ENCODE assay signal across 7 mouse cellular contexts in the genomic region with DNA sequence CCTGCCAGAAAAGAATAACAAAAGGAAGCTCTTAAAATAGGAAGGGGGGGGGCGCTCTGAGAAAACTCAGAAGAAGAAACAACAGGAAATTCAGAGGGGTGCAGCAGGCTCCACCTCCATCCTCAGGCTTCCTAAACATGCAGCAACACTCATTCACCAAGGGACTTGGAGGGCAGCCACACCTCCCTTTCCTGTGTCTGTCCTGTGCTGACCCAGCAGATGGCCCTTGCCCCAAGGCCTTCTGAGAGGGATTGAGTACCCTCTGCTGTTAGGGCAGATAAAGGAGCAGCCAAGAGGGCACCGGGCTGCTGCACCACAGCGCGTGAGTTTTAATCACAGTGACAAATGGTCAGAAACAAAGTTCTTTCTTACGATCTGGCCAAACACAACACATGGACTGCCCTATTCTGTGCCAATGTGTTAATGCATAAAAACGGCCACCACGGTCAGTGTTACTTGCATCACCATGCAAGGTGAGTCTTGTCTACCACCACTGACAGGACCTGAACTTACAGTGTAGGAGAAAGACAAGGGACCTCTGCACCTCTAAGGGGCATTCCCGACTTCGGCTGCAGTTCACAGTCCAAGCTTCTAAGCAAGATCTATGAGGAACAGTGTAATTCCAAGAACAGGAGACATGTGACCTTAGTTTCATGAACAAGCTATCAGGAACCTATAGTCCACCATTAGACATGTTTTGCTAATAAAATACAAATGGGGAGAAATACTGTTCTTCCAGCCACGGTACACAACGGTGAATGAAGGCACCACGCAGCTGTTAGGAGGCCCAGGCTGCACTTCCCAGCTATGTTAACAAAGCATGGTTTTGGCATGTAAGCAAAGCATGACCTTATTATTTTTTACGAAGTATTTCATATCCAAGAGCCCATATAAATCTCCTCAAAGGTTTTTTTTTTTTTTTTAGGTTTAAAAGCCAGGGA.
DNase-seq lines count a peak whose midpoint lies in the region; ATAC-seq lines count a peak whose summit lies in the region.

No protein-coding gene starts in this region.

- no peak overlapping the region for H3K4me3 ChIP-seq in neural tube, embryonic 15.5 days (replicated peaks)
- no peak overlapping the region for H3K4me3 ChIP-seq in hindbrain, embryonic 14.5 days (replicated peaks; ENCODE audit: low read length)

- no peaks in the 10 kb centered on the region for H3K36me3 ChIP-seq in neural tube, embryonic 15.5 days
- H3K36me3 ChIP-seq in hindbrain, embryonic 14.5 days (replicated peaks; ENCODE audit: control insufficient read depth, insufficient read depth) = no peaks in the 10 kb centered on the region

- no peak for ATAC-seq in neural tube, embryonic 15.5 days (ENCODE audit: low FRiP score)
- no peak for ATAC-seq in hindbrain, embryonic 14.5 days (ENCODE audit: low FRiP score)

- WGBS in neural tube, embryonic 15.5 days = 67% methylated on average over 13 of the region's 13 CpGs
- WGBS in hindbrain, embryonic 14.5 days = 79% methylated on average over 13 of the region's 13 CpGs

- peaks cover 16% of the 10 kb centered on the region; the same call in 1 of the 2 replicates for H3K4me1 ChIP-seq in neural tube, embryonic 15.5 days
- peaks cover 23% of the 10 kb centered on the region for H3K4me1 ChIP-seq in hindbrain, embryonic 14.5 days (replicated peaks; ENCODE audit: control insufficient read depth, insufficient read depth, low read length)

- DNase-seq in neural tube, embryonic 10.5 days (ENCODE audit: extremely low spot score, low spot score) = no peak
- peak; percentile 31 to 59 for DNase-seq in gastrocnemius, adult 8-10 months (ENCODE audit: low spot score in 2 of 2)
- peak; percentile 44 for DNase-seq in kidney, adult 18-20 months
- peak; percentile 18 for DNase-seq in lung, postnatal 25 days (ENCODE audit: low spot score)
- DNase-seq in hindbrain, embryonic 14.5 days (ENCODE audit: low spot score) = no peak
- DNase-seq in layer of hippocampus, postnatal 25 days (ENCODE audit: extremely low spot score in 1 of 2, low spot score in 1 of 2) = no peak

- H3K27me3 ChIP-seq in neural tube, embryonic 15.5 days (replicated peaks) = no peaks in the 10 kb centered on the region
- H3K27me3 ChIP-seq in hindbrain, embryonic 14.5 days (ENCODE audit: control insufficient read depth, insufficient read depth, low read length) = no peaks in the 10 kb centered on the region

- no peak overlapping the region for H3K4me2 ChIP-seq in neural tube, embryonic 15.5 days
- H3K4me2 ChIP-seq in hindbrain, embryonic 14.5 days (replicated peaks) = no peak overlapping the region

- H3K9ac ChIP-seq in neural tube, embryonic 15.5 days (replicated peaks) = no peak overlapping the region
- no peak overlapping the region for H3K9ac ChIP-seq in hindbrain, embryonic 14.5 days

- 0 out of 2 replicates have a peak overlapping the region, but pooled peaks have one; percentile 23 for H3K27ac ChIP-seq in neural tube, embryonic 15.5 days (replicated peaks)
- no peak overlapping the region for H3K27ac ChIP-seq in hindbrain, embryonic 14.5 days

- no peaks in the 10 kb centered on the region for H3K9me3 ChIP-seq in neural tube, embryonic 15.5 days (replicated peaks)
- no peaks in the 10 kb centered on the region for H3K9me3 ChIP-seq in hindbrain, embryonic 14.5 days (ENCODE audit: control insufficient read depth, low read length)

Comparison
In these comparisons a context has a peak if more than half of its experiments do, and no peak if none do; other contexts are left out.
1. DNase-seq: peak in gastrocnemius, adult 8-10 months (2 of 2), kidney, adult 18-20 months (single experiment) and lung, postnatal 25 days (single experiment); none in neural tube, embryonic 10.5 days (single experiment), hindbrain, embryonic 14.5 days (single experiment) and layer of hippocampus, postnatal 25 days (0 of 2).